Mouse (Mus musculus) lung, postnatal 0 days (tissue): ENCODE measurements around the gene Slc2a5. TPM values are rescaled to one million over a fixed set of nuclear protein-coding genes. Genes with fewer than 3 reads are reported as not detected.

Experiments used
- ATAC-seq: fragments of 200-750 bp; cut with Nextera tagmentation; 2 replicates; pipeline ENCODE4 v1.8.0; 2017; ENCODE audit warnings: moderate library complexity
- DNase-seq: peaks from one replicate; pipeline ENCODE4 v3.0.0-alpha.2; 2016; ENCODE audit warnings: low spot score
- H3K27ac ChIP-seq: fragments of 300-500 bp; sonication (generic); 2 replicates; pipeline ENCODE4 v1.5.1; 2014; ENCODE audit warnings: antibody characterized with exemption, mild to moderate bottlenecking, low read length, mixed read lengths
- H3K27me3 ChIP-seq: fragments of 300-500 bp; sonication (generic); replicated peaks from 2 replicates; pipeline ENCODE4 v1.6.1; 2014; ENCODE audit warnings: low read length, mixed read lengths; ENCODE audit not compliant: insufficient read depth
- H3K36me3 ChIP-seq: fragments of 300-500 bp; sonication (generic); 2 replicates; pipeline ENCODE4 v1.6.1; 2014; ENCODE audit warnings: low read length, mixed read lengths; ENCODE audit not compliant: insufficient read depth
- H3K4me1 ChIP-seq: fragments of 300-500 bp; sonication (generic); 2 replicates; pipeline ENCODE4 v1.6.1; 2014; ENCODE audit warnings: antibody characterized with exemption, low read depth, low read length, mixed read lengths; ENCODE audit not compliant: insufficient read depth
- H3K4me2 ChIP-seq: fragments of 300-500 bp; sonication (generic); replicated peaks from 2 replicates; pipeline ENCODE4 v1.6.1; 2014; ENCODE audit warnings: low read depth, mild to moderate bottlenecking, low read length, moderate library complexity, mixed read lengths
- H3K4me3 ChIP-seq: fragments of 300-500 bp; sonication (generic); 2 replicates; pipeline ENCODE4 v1.5.1; 2014; ENCODE audit warnings: low read depth, low read length
- H3K9ac ChIP-seq: fragments of 300-500 bp; sonication (generic); replicated peaks from 2 replicates; pipeline ENCODE4 v1.6.1; 2014; ENCODE audit warnings: low read depth, mild to moderate bottlenecking
- H3K9me3 ChIP-seq: fragments of 300-500 bp; sonication (generic); 2 replicates; pipeline ENCODE4 v1.6.1; 2016; ENCODE audit warnings: low read length, mixed read lengths
- CTCF ChIP-seq: IDR thresholded peaks from 2 replicates; pipeline ENCODE4 v1.5.1; 2016; ENCODE audit warnings: antibody characterized with exemption, mild to moderate bottlenecking
- EP300 ChIP-seq: IDR thresholded peaks from 2 replicates; pipeline ENCODE4 v1.6.1; 2016; ENCODE audit warnings: antibody characterized with exemption, mild to moderate bottlenecking, control low read depth
- WGBS: fragments of 180-500 bp; shearing (Covaris S2); extraction: QIAGEN DNeasy Blood & Tissue Kit; methylation state at CpG from one replicate; pipeline ENCODE4 v1.1.7; 2014; 5-methylcytosine and 5-hydroxymethylcytosine counted together
- polyA plus RNA-seq: library from polyadenylated mRNA; unstranded; fragments of >200 nt; fragmentation: Nextera tagmentation; extraction: Ambion mirVana; gene quantifications from 2 replicates; pipeline ENCODE4 v1.2.1, GENCODE M21; 2015

The Slc2a5 gene
- polyA plus RNA-seq, 1 experiment from 2014 or later = 0.60 TPM

DNA sequence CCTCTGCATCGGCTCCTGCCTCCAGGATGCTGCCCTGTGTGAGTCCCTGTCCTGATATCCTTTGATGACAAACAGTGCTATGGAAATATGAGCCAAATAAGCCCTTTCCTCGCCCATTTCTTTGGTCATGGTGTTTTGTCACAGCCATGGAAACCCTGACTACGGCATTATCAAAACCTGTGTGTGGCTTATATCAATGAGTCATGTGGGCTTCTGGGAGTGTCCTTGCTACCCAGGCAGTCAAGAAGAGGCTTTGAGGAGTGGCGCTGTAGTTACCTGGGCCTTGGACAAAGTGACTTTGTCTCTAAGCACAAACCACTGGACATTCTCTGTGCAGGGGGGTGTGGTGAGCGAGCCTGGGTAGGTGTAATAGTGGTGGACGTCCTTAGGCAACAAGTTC, 73.1 kb downstream of the Slc2a5 start:
- ATAC-seq (no peak), DNase-seq (no peak)

More for the DNA sequence above, 73.1 kb downstream of the Slc2a5 start:
- no peaks in the 10 kb centered on the region for H3K27me3 ChIP-seq
- H3K36me3 ChIP-seq = no peaks in the 10 kb centered on the region
- 75% methylated on average over 6 of the region's 6 CpGs for WGBS
- H3K9me3 ChIP-seq = no peaks in the 10 kb centered on the region
- no peak overlapping the region for H3K9ac ChIP-seq
- no peak for TF ChIP-seq CTCF
- TF ChIP-seq EP300 = no peak
- no peaks in the 10 kb centered on the region for H3K4me1 ChIP-seq
- H3K4me3 ChIP-seq = no peak overlapping the region
- no peak overlapping the region for H3K27ac ChIP-seq
- no peak overlapping the region for H3K4me2 ChIP-seq

Other genes starting within 250 kb of the Slc2a5 start
- gene Spsb1, start 164.2 kb upstream of the Slc2a5 start, polyA plus RNA-seq = 14.6 and 19.2 TPM in 2 replicates
- 44.8 and 45.8 TPM in 2 replicates for gene H6pd, start 110.3 kb upstream of the Slc2a5 start, polyA plus RNA-seq
- gene Gpr157, start 31.9 kb upstream of the Slc2a5 start, polyA plus RNA-seq = 1.6 TPM in 2 replicates
- gene Slc2a7, start 29.7 kb downstream of the Slc2a5 start, polyA plus RNA-seq = not detected in 2 replicates
- 0.27 and 0.32 TPM in 2 replicates for gene Car6, start 82.0 kb downstream of the Slc2a5 start, polyA plus RNA-seq
- 305 and 319 TPM in 2 replicates for gene Eno1, start 117.4 kb downstream of the Slc2a5 start, polyA plus RNA-seq
- gene Rere, start 162.4 kb downstream of the Slc2a5 start, polyA plus RNA-seq = 15.7 and 16.0 TPM in 2 replicates